Mouse (Mus musculus) heart, postnatal 0 days (tissue): ENCODE measurements around the gene Cd276.

ENCODE experiments used
- CTCF ChIP-seq: IDR thresholded peaks from 2 replicates; pipeline ENCODE4 v1.5.1; 2016; ENCODE audit warnings: antibody characterized with exemption, control low read depth, low read depth
- EP300 ChIP-seq: IDR thresholded peaks from 2 replicates; pipeline ENCODE4 v1.6.1; 2016; ENCODE audit warnings: antibody characterized with exemption, low read depth

DNA sequence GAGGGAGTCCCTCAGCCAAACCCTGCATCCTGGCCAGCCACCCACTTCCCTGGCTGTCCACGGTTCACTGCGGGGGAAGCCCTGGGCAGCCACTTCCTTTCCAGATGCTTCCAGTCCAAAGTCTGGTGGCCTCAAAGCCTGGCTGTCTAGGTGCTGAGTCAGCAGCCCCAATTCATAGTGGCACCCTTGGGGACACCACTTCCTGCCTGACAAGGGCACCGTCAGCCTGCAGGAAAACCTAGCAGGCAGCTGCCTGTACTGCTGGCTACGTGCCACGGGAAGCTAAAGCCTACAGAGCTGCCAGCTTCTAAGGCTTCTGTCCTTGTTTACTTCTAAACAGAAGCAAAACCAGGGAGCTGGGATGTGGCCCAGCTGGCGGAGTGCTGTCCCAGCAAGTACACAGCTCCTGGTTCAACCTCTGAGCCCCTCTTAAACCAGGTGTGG, 13.3 kb downstream of the Cd276 start:
- TF ChIP-seq CTCF: no peak
- peak; percentile 89; the same call in 1 of the 2 replicates for TF ChIP-seq EP300
